ENCODE assay signal across 25 mouse cellular contexts in genomic region chr10:52287852-52288533, GRCm38 (mm10). TPM values are rescaled to one million over a fixed set of nuclear protein-coding genes. Genes with fewer than 3 reads are reported as not detected.
DNase-seq lines count a peak whose midpoint lies in the region; ATAC-seq and TF ChIP-seq lines count a peak whose summit lies in the region.
"Had no signal": no experiment of that assay in that cellular context is flagged by ENCODE, and none has a peak within 500 bp of the region (broad histone marks: within the 10 kb centered on the region; RNA-seq: fewer than 3 reads in every experiment).

No protein-coding gene starts in this region.

- H3K4me2 ChIP-seq in neural tube, embryonic 11.5 days (ENCODE audit: low read depth), result no peak overlapping the region
- no peak overlapping the region for H3K4me2 ChIP-seq in hindbrain, postnatal 0 days (ENCODE audit: low read depth, low read length)
- H3K4me2 ChIP-seq: embryonic facial prominence, embryonic 13.5 days; heart, embryonic 13.5 days; liver, embryonic 15.5 days; lung, embryonic 15.5 days had no signal

- TF ChIP-seq POLR2A in heart, adult 2 months (IDR thresholded peaks at IDR 0.05; ENCODE audit: insufficient read depth, low read depth, low read length), result no peak

- H3K4me3 ChIP-seq in neural tube, embryonic 11.5 days (ENCODE audit: low read depth, low read length), result no peak overlapping the region
- H3K4me3 ChIP-seq in hindbrain, postnatal 0 days (ENCODE audit: low read length), result no peak overlapping the region
- H3K4me3 ChIP-seq in heart, adult 2 months, result no peak overlapping the region
- H3K4me3 ChIP-seq: embryonic facial prominence, embryonic 13.5 days; erythroblast, embryonic 14.5 days; heart, embryonic 13.5 days; limb, embryonic 10.5 days; liver, embryonic 15.5 days; lung, embryonic 15.5 days; megakaryocyte, embryonic 14.5 days had no signal

- no peaks in the 10 kb centered on the region for H3K9me3 ChIP-seq in neural tube, embryonic 11.5 days (ENCODE audit: control insufficient read depth, low read length)
- H3K9me3 ChIP-seq in hindbrain, postnatal 0 days (ENCODE audit: low read length), result no peaks in the 10 kb centered on the region
- H3K9me3 ChIP-seq: embryonic facial prominence, embryonic 13.5 days; heart, embryonic 13.5 days; limb, embryonic 10.5 days; liver, embryonic 15.5 days; lung, embryonic 15.5 days; megakaryocyte, embryonic 14.5 days had no signal

- H3K79me2 ChIP-seq in heart, adult 2 months (replicated peaks; ENCODE audit: control insufficient read depth, insufficient read depth, low read length), result no peaks in the 10 kb centered on the region

- H3K27ac ChIP-seq in neural tube, embryonic 11.5 days (ENCODE audit: low read depth, low read length), result no peak overlapping the region
- no peak overlapping the region for H3K27ac ChIP-seq in hindbrain, postnatal 0 days
- H3K27ac ChIP-seq in heart, adult 2 months, result no peak overlapping the region
- H3K27ac ChIP-seq: embryonic facial prominence, embryonic 13.5 days; heart, embryonic 13.5 days; kidney, postnatal 0 days; limb, embryonic 10.5 days; liver, embryonic 15.5 days; lung, embryonic 15.5 days had no signal

- no peaks in the 10 kb centered on the region for H3K4me1 ChIP-seq in neural tube, embryonic 11.5 days (ENCODE audit: control insufficient read depth, insufficient read depth, low read length)
- H3K4me1 ChIP-seq in hindbrain, postnatal 0 days (ENCODE audit: insufficient read depth, low read length), result no peaks in the 10 kb centered on the region
- H3K4me1 ChIP-seq in heart, adult 2 months (ENCODE audit: control insufficient read depth, insufficient read depth, low read length), result no peaks in the 10 kb centered on the region
- H3K4me1 ChIP-seq: embryonic facial prominence, embryonic 13.5 days; heart, embryonic 13.5 days; limb, embryonic 10.5 days; lung, embryonic 15.5 days had no signal

- WGBS in neural tube, embryonic 11.5 days, result 47% methylated on average over 5 of the region's 5 CpGs
- WGBS in hindbrain, postnatal 0 days, result 42% methylated on average over 5 of the region's 5 CpGs
- 95% methylated on average over 5 of the region's 5 CpGs for WGBS in heart, adult 2 months

- TF ChIP-seq CTCF in hindbrain, postnatal 0 days (IDR thresholded peaks at IDR 0.05; ENCODE audit: low read depth), result no peak
- TF ChIP-seq CTCF in heart, adult 2 months (IDR thresholded peaks at IDR 0.05), result no peak

- no peaks in the 10 kb centered on the region for H3K36me3 ChIP-seq in neural tube, embryonic 11.5 days (ENCODE audit: control insufficient read depth, insufficient read depth, low read length)
- no peaks in the 10 kb centered on the region for H3K36me3 ChIP-seq in hindbrain, postnatal 0 days (ENCODE audit: insufficient read depth, low read length)
- no peaks in the 10 kb centered on the region; the same call in 1 of the 2 replicates for H3K36me3 ChIP-seq in heart, adult 2 months (ENCODE audit: control insufficient read depth, insufficient read depth, low read length)
- H3K36me3 ChIP-seq: liver, embryonic 15.5 days had no signal

- H3K27me3 ChIP-seq in neural tube, embryonic 11.5 days (ENCODE audit: control insufficient read depth, insufficient read depth, low read length), result no peaks in the 10 kb centered on the region
- no peaks in the 10 kb centered on the region for H3K27me3 ChIP-seq in hindbrain, postnatal 0 days (ENCODE audit: insufficient read depth, low read length)
- H3K27me3 ChIP-seq in heart, adult 2 months (ENCODE audit: control insufficient read depth, insufficient read depth, low read length), result no peaks in the 10 kb centered on the region
- H3K27me3 ChIP-seq: embryonic facial prominence, embryonic 13.5 days; heart, embryonic 13.5 days; liver, embryonic 15.5 days; lung, embryonic 15.5 days; megakaryocyte, embryonic 14.5 days had no signal

- no peak overlapping the region for H3K9ac ChIP-seq in neural tube, embryonic 11.5 days (ENCODE audit: low read length)
- H3K9ac ChIP-seq in hindbrain, postnatal 0 days (replicated peaks; ENCODE audit: low read length), result no peak overlapping the region
- no peak overlapping the region for H3K9ac ChIP-seq in heart, adult 2 months (ENCODE audit: low read depth, low read length)
- H3K9ac ChIP-seq: embryonic facial prominence, embryonic 13.5 days; heart, embryonic 13.5 days; liver, embryonic 15.5 days; lung, embryonic 15.5 days had no signal

- 0 out of 2 replicates have a peak, but pooled peaks have one; percentile 38 for ATAC-seq in neural tube, embryonic 11.5 days (ENCODE audit: insufficient read depth, low FRiP score, low TSS enrichment)
- ATAC-seq in hindbrain, postnatal 0 days, result no peak

- peak; percentile 25 for DNase-seq in heart, adult 11 months
- no peak for DNase-seq in heart, postnatal 4 days
- DNase-seq in neural tube, embryonic 11.5 days (ENCODE audit: low spot score), result no peak
- DNase-seq in neural tube, embryonic 10.5 days (ENCODE audit: extremely low spot score, low spot score), result no peak
- DNase-seq in hindbrain, postnatal 0 days (ENCODE audit: low spot score), result peak; percentile 6
- no peak for DNase-seq in embryo, embryonic 11 days
- DNase-seq in heart, adult 2 months, result no peak
- DNase-seq in gastrocnemius, adult 8-10 months (ENCODE audit: low spot score in 2 of 2), result no peak
- DNase-seq: adrenal gland, postnatal 10 days; cerebellum, adult 2 months; cerebellum, postnatal 25 days; gastrocnemius, postnatal 10 days; heart, postnatal 14 days; kidney, adult 18-20 months; liver; lung, postnatal 36 days; right cerebral cortex, postnatal 14 days had no signal

- TF ChIP-seq EP300 in heart, adult 2 months (IDR thresholded peaks at IDR 0.05; ENCODE audit: insufficient read depth, low read depth, low read length), result no peak

- intact Hi-C loops in heart, adult 2 months (cut with DNase I), result no loop called here

RNA-seq across cellular contexts. Expression of gene Dcbld1, which starts 54.6 kb away (rescaled TPM):
- 1 to 10 TPM; 6.0 to 6.2 TPM for total RNA-seq in heart, postnatal 4 days (2021)
- 24.8 and 26.4 TPM in 2 replicates for polyA plus RNA-seq in neural tube, embryonic 11.5 days (2014; fragmentation: Nextera tagmentation; extraction: Ambion mirVana)
- 12.2 and 14.4 TPM in 2 replicates for total RNA-seq in hindbrain, postnatal 0 days (2014; rRNA removed)
- polyA plus RNA-seq in hindbrain, postnatal 0 days (2015; fragmentation: Nextera tagmentation; extraction: Ambion mirVana), result 19.1 and 20.2 TPM in 2 replicates
- 1 to 10 TPM; 4.2 to 4.9 TPM for total RNA-seq in heart, adult 2 months (2021)
- 2.7 and 3.3 TPM in 2 replicates for polyA plus RNA-seq in heart, adult 2 months (2012; rRNA removed)
- 1 to 10 TPM in 1 of 4 experiments, under 1 TPM in 3; 0.70 to 1.5 (median 0.76) TPM for total RNA-seq in gastrocnemius, adult 8-10 months (2022)

Comparison
In these comparisons a context has a peak if more than half of its experiments do, and no peak if none do; other contexts are left out.
1. DNase-seq: peak in heart, adult 11 months (single experiment) and hindbrain, postnatal 0 days (single experiment); none in heart, postnatal 4 days (single experiment), neural tube, embryonic 11.5 days (single experiment), neural tube, embryonic 10.5 days (single experiment), embryo, embryonic 11 days (single experiment), heart, adult 2 months (0 of 2) and gastrocnemius, adult 8-10 months (0 of 2).